Comparison of ENCODE assay signal across 8 mouse cellular contexts in the genomic region with DNA sequence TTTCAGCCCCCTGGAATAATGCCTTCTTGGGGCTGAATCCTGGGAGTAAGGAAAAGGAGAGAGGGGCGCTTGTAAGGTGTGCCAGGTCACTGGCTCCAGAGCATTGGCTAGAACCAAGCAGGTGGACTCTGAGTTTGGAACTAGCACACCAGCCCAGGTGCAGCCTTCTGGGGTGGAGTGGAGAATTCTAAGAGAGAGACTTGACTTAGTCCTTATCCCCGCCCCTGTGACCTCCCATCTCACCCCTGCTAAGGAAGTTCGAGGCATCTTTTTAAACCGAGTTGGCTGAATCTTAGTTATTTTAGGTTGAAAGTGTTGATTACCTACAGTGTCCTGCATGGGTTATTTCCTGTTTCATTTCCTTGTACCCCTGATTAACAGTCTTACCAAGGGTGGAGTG. TPM values are rescaled to one million over a fixed set of nuclear protein-coding genes. Genes with fewer than 3 reads are reported as not detected.
DNase-seq lines count a peak whose midpoint lies in the region; ATAC-seq and TF ChIP-seq lines count a peak whose summit lies in the region.

No protein-coding gene starts in this region.

- H3K36me3 ChIP-seq in heart, embryonic 11.5 days (ENCODE audit: control insufficient read depth, insufficient read depth, low read length) = no peaks in the 10 kb centered on the region
- no peaks in the 10 kb centered on the region for H3K36me3 ChIP-seq in intestine, postnatal 0 days (ENCODE audit: control insufficient read depth, insufficient read depth)

- DNase-seq in heart, postnatal 25 days (ENCODE audit: low spot score) = no peak
- peak; percentile 9 for DNase-seq in lung, postnatal 14 days
- DNase-seq in thymus, adult 18-20 months = peak; percentile 19 to 62
- DNase-seq in layer of hippocampus, postnatal 14 days (ENCODE audit: low spot score in 2 of 2) = no peak

- H3K9ac ChIP-seq in heart, embryonic 11.5 days (ENCODE audit: low read depth, low read length) = peak overlapping the region; percentile 68
- no peak overlapping the region for H3K9ac ChIP-seq in intestine, postnatal 0 days (ENCODE audit: low read depth, low read length)

- ATAC-seq in heart, embryonic 11.5 days (replicated peaks; ENCODE audit: insufficient number of reproducible peaks, low FRiP score, low TSS enrichment) = no peak
- ATAC-seq in erythroblast, adult 5-6 weeks (replicated peaks; ENCODE audit: low FRiP score, poor library complexity, severe bottlenecking) = peak; percentile 60
- no peak for ATAC-seq in intestine, postnatal 0 days
- no peak for ATAC-seq in activated CD4-positive, CD25-positive, alpha-beta regulatory T cell, adult 4 months

- peak overlapping the region; percentile 97 for H3K4me2 ChIP-seq in heart, embryonic 11.5 days
- peak overlapping the region; percentile 99 for H3K4me2 ChIP-seq in intestine, postnatal 0 days (replicated peaks; ENCODE audit: low read depth)

- no peak for TF ChIP-seq CTCF in intestine, postnatal 0 days (IDR thresholded peaks at IDR 0.05; ENCODE audit: low read depth)

- H3K27ac ChIP-seq in heart, embryonic 11.5 days (ENCODE audit: low read depth, low read length) = no peak overlapping the region
- H3K27ac ChIP-seq in intestine, postnatal 0 days (ENCODE audit: low read depth, low read length) = no peak overlapping the region

- 27% methylated on average over 4 of the region's 4 CpGs for WGBS in heart, embryonic 11.5 days (ENCODE audit: insufficient replicate concordance)
- 34% methylated on average over 4 of the region's 4 CpGs for WGBS in intestine, postnatal 0 days

- H3K27me3 ChIP-seq in heart, embryonic 11.5 days (ENCODE audit: control insufficient read depth, insufficient read depth, low read length) = peaks cover 15% of the 10 kb centered on the region
- no peaks in the 10 kb centered on the region for H3K27me3 ChIP-seq in intestine, postnatal 0 days (replicated peaks; ENCODE audit: control insufficient read depth, insufficient read depth, low read length)

- H3K9me3 ChIP-seq in heart, embryonic 11.5 days (replicated peaks; ENCODE audit: control insufficient read depth, low read length) = no peaks in the 10 kb centered on the region
- no peaks in the 10 kb centered on the region for H3K9me3 ChIP-seq in intestine, postnatal 0 days (ENCODE audit: control insufficient read depth)

- intact Hi-C loops in heart, postnatal 25 days (cut with DNase I) = loop anchor here (2.0 to 5.0 kb wide), 3 partner anchors 53 to 348 kb away; a partner anchor contains a TSS

- peaks cover 7% of the 10 kb centered on the region for H3K4me1 ChIP-seq in heart, embryonic 11.5 days (ENCODE audit: control insufficient read depth, insufficient read depth, low read length)
- H3K4me1 ChIP-seq in intestine, postnatal 0 days (replicated peaks; ENCODE audit: control insufficient read depth, insufficient read depth, low read length) = 0 out of 2 replicates have a peak, but pooled peaks cover 3% of the 10 kb centered on the region

- H3K4me3 ChIP-seq in heart, embryonic 11.5 days (ENCODE audit: low read depth, low read length) = peak overlapping the region; percentile 64
- H3K4me3 ChIP-seq in intestine, postnatal 0 days (ENCODE audit: low read depth, low read length) = peak overlapping the region; percentile 67

RNA-seq across cellular contexts. Expression of a gene that starts 1.5 kb away (rescaled TPM):
- polyA plus RNA-seq in heart, embryonic 11.5 days (2014; fragmentation: Nextera tagmentation; extraction: Ambion mirVana) = 1.6 and 1.8 TPM in 2 replicates
- total RNA-seq in heart, postnatal 25 days (2021) = 1 to 10 TPM; 3.3 to 4.7 TPM
- total RNA-seq in erythroblast, adult 5-6 weeks (2015; ENCODE audit: low replicate concordance) = 45.3 and 71.3 TPM in 2 replicates
- total RNA-seq in erythroblast, adult 5-6 weeks (2017; ENCODE audit: low replicate concordance) = 51.8 and 56.7 TPM in 2 replicates
- polyA plus RNA-seq in intestine, postnatal 0 days (2015; fragmentation: Nextera tagmentation; extraction: Ambion mirVana) = 1.3 and 1.4 TPM in 2 replicates
- total RNA-seq in layer of hippocampus, postnatal 14 days (2021) = 10 to 100 TPM; 41.2 to 42.2 TPM
- under 1 TPM; 0.15 to 0.17 TPM for polyA plus RNA-seq in activated CD4-positive, CD25-positive, alpha-beta regulatory T cell, adult 4 months (2017; shearing (Covaris generic))

RNA-seq across cellular contexts. Expression of a gene that starts 53.8 kb away (rescaled TPM):
- 121 and 139 TPM in 2 replicates for polyA plus RNA-seq in heart, embryonic 11.5 days (2014; fragmentation: Nextera tagmentation; extraction: Ambion mirVana)
- 100 to 1,000 TPM; 151 to 159 TPM for total RNA-seq in heart, postnatal 25 days (2021)
- 3.5 and 6.7 TPM in 2 replicates for total RNA-seq in erythroblast, adult 5-6 weeks (2015; ENCODE audit: low replicate concordance)
- 7.6 and 14.5 TPM in 2 replicates for total RNA-seq in erythroblast, adult 5-6 weeks (2017; ENCODE audit: low replicate concordance)
- polyA plus RNA-seq in intestine, postnatal 0 days (2015; fragmentation: Nextera tagmentation; extraction: Ambion mirVana) = 90.3 and 90.7 TPM in 2 replicates
- 10 to 100 TPM; 83.6 to 89.6 TPM for total RNA-seq in layer of hippocampus, postnatal 14 days (2021)
- polyA plus RNA-seq in activated CD4-positive, CD25-positive, alpha-beta regulatory T cell, adult 4 months (2017; shearing (Covaris generic)) = 100 to 1,000 TPM in 1 of 2 experiments, 10 to 100 TPM in 1; 72.3 to 103 TPM

Comparison
In these comparisons a context has a peak if more than half of its experiments do, and no peak if none do; other contexts are left out.
1. DNase-seq: peak in lung, postnatal 14 days (single experiment) and thymus, adult 18-20 months (2 of 2); none in heart, postnatal 25 days (single experiment) and layer of hippocampus, postnatal 14 days (0 of 2).
2. RNA of a gene that starts 1.5 kb away (total RNA-seq): 45.3 to 71.3 TPM in erythroblast, adult 5-6 weeks and 41.2 to 42.2 TPM in layer of hippocampus, postnatal 14 days; 3.3 to 4.7 TPM in heart, postnatal 25 days; every median in the first group is over 4 times any median in the second.
3. RNA of a gene that starts 53.8 kb away (total RNA-seq): 151 to 159 TPM in heart, postnatal 25 days and 83.6 to 89.6 TPM in layer of hippocampus, postnatal 14 days; 3.5 to 14.5 TPM in erythroblast, adult 5-6 weeks; every median in the first group is over 4 times any median in the second.